Mouse (Mus musculus) activated CD4-positive, CD25-positive, alpha-beta regulatory T cell (primary cell): ENCODE results near the gene Slc22a20. TPM values are rescaled to one million over a fixed set of nuclear protein-coding genes. Genes with fewer than 3 reads are reported as not detected.

ENCODE experiments used
- polyA plus RNA-seq, 2 experiments: library from polyadenylated mRNA; unstranded; fragments of 100-300 nt; shearing (Covaris generic); gene quantifications; one replicate each; pipeline ENCODE4 v1.2.1; 2017

The Slc22a20 gene
- polyA plus RNA-seq, result under 1 TPM in 1 of 2 experiments, not detected in 1; 0.12 TPM

DNA sequence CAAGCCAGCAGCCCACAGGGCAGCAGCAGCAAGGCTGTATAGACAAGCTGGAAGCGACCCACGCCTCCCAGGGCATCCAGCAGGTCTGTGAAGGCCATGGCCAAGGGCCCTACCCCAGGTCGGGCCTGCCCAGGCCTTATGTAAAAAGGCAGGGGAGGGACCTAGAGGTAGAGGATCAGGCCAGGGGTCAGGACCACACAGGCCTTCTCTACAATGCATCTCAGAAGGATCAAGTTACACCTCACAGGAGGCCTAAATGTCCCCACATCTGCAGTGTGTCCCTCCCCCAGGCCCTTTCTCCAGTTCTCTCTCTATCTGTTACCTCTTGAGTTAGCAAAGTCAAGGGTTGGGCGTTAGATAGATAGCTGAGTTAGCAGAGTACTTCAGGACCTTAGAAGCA lies at the start of gene Slc22a20:
TSS of gene Slc22a20 (minus strand) at position 101 of the 400 bp plus-strand sequence.

DNA sequence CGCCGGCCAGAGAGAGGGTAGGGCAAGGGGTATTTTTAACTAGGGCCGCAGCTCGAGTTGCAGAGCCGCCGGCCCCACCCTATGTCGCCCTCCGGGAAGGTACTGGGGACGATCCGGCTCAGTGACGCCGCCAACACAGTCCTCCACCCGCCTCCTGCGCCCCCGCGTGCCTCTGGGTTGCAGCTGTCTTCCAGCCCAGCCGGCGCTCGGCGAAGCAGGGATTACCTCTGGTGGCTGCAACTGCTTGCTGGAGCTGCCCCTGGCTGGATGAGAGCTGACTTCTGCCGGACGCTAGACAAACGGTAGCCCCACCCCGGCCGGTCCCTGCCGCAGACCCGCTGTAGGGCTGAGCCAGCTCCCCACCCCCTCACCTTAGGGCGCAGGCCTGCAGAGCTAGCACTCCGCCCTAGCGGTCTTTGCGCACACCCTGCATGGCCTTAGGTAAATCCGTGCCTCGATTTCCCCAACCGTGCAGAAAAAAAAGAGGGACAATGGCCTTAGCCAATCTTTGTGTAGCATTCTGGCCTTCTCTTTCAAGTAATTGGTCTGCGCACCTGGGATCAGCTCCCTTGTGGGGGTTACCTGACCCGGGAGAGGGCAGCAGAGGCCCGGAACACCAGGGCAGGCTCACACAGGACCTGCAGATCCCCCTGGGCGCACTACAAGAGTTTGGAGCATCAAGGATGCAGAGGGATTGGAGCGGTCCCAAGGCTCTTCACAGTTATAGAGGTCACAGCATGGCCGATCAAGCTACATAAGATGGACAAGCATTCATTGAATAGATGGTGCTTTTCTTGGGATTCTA lies 29.8 kb upstream of the Slc22a20 start, which contains the start of gene Capn1:
TSS of gene Capn1 (minus strand) at position 387 of the 805 bp plus-strand sequence.

DNA sequence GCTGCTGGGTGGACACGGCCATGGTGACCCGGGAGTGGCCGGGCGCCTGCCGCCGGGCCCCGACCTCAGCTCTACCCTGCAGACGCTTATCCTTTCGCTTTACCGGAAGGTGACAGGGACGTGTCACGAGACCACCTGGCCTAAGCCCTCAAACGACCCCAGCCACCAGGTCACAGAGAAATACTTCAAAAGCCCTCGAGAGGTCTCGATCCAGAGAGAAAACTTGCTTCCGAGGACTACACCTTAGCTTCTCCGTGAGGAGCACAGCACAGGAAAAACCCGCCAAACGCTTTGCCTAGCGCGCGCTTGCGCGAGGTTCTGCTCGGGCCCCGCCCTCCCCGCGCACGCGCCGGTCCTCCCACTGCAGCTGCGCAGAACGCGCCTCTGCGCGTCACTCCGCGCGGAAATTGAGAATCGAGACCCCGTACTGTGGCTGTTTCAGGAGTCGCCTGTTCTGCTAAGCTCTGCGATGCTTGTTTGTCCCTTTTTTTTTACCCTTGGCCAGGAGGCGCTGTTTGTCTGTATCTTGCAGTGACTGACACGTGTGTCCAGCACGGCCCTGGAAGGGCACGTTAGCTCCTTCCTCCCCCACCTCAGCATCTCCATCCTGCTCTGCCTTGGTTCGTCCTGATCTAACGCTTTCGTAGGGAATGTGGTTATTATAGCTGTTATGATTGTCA lies 21.9 kb downstream of the Slc22a20 start, which contains the start of gene Pola2:
TSS of gene Pola2 (minus strand) at position 320 of the 680 bp plus-strand sequence.

DNA sequence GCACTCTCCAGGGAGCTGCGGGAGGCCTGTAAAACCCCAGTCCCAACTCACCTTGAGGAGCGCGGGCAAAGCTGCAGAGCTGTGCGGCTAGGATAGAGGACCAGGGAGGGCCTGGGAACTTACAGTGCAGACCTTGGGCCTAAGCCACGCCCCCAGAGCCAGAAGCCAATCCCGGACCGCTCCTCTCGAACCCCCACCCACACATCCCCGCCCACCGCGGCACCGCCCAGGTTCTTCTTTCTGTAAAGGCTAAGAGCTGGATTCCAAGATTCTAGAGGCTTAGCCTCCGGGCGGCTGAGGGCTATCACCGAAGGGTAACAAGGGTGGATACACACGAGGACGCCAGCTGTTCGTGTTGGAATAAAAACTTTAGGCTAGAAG lies 61.2 kb downstream of the Slc22a20 start, which contains the start of gene Cdc42ep2:
TSS of gene Cdc42ep2 (minus strand) at position 104 of the 381 bp plus-strand sequence.

Other genes with a start within 250 kb of the Slc22a20 start
- gene Ltbp3, start 245.2 kb downstream of the Slc22a20 start, polyA plus RNA-seq, result under 1 TPM; 0.74 to 0.98 TPM
- 10 to 100 TPM; 45.0 to 60.9 TPM for gene Scyl1, start 214.7 kb downstream of the Slc22a20 start, polyA plus RNA-seq
- gene Frmd8, start 110.9 kb downstream of the Slc22a20 start, polyA plus RNA-seq, result 100 to 1,000 TPM; 201 to 224 TPM
- 10 to 100 TPM; 46.6 to 48.9 TPM for gene Slc25a45, start 108.3 kb downstream of the Slc22a20 start, polyA plus RNA-seq
- 1 to 10 TPM in 1 of 2 experiments, under 1 TPM in 1; 0.20 to 1.5 TPM for gene Tigd3, start 92.0 kb downstream of the Slc22a20 start, polyA plus RNA-seq
- 100 to 1,000 TPM; 135 to 158 TPM for gene Dpf2, start 73.1 kb downstream of the Slc22a20 start, polyA plus RNA-seq
- under 1 TPM; 0.06 to 0.79 TPM for gene Cdc42ep2, start 61.3 kb downstream of the Slc22a20 start, polyA plus RNA-seq
- 10 to 100 TPM; 47.2 to 52.6 TPM for gene Pola2, start 21.9 kb downstream of the Slc22a20 start, polyA plus RNA-seq
- 10 to 100 TPM; 64.7 to 92.5 TPM for gene Capn1, start 29.8 kb upstream of the Slc22a20 start, polyA plus RNA-seq
- gene Syvn1, start 60.4 kb upstream of the Slc22a20 start, polyA plus RNA-seq, result 10 to 100 TPM; 32.0 to 43.8 TPM
- gene Mrpl49, start 71.6 kb upstream of the Slc22a20 start, polyA plus RNA-seq, result 10 to 100 TPM; 45.2 to 50.7 TPM
- gene Fau, start 71.7 kb upstream of the Slc22a20 start, polyA plus RNA-seq, result 1,000 to 10,000 TPM in 1 of 2 experiments, 100 to 1,000 TPM in 1; 813 to 1,285 TPM
- 10 to 100 TPM; 32.8 to 52.1 TPM for gene Znhit2, start 75.0 kb upstream of the Slc22a20 start, polyA plus RNA-seq
- 10 to 100 TPM; 11.1 to 11.2 TPM for gene Tm7sf2, start 82.2 kb upstream of the Slc22a20 start, polyA plus RNA-seq
- 10 to 100 TPM; 70.2 to 73.2 TPM for gene Vps51, start 91.1 kb upstream of the Slc22a20 start, polyA plus RNA-seq
- gene Tmem262, start 93.9 kb upstream of the Slc22a20 start, polyA plus RNA-seq, result under 1 TPM; 0.31 to 0.42 TPM
- 1 to 10 TPM in 1 of 2 experiments, under 1 TPM in 1; 0.45 to 1.5 TPM for gene Gm28374, start 96.1 kb upstream of the Slc22a20 start, polyA plus RNA-seq
- 10 to 100 TPM; 44.0 to 47.3 TPM for gene Zfpl1, start 98.8 kb upstream of the Slc22a20 start, polyA plus RNA-seq
- 10 to 100 TPM in 1 of 2 experiments, 1 to 10 TPM in 1; 9.4 to 10.0 TPM for gene Cdca5, start 98.8 kb upstream of the Slc22a20 start, polyA plus RNA-seq
- gene AC131692.1, start 108.3 kb upstream of the Slc22a20 start, polyA plus RNA-seq, result not detected
- gene Naaladl1, start 119.6 kb upstream of the Slc22a20 start, polyA plus RNA-seq, result under 1 TPM in 1 of 2 experiments, not detected in 1; 0.18 TPM
- gene Sac3d1, start 132.5 kb upstream of the Slc22a20 start, polyA plus RNA-seq, result 10 to 100 TPM; 13.8 to 33.6 TPM
- 10 to 100 TPM; 30.2 to 35.6 TPM for gene Snx15, start 142.2 kb upstream of the Slc22a20 start, polyA plus RNA-seq
- gene Batf2, start 154.8 kb upstream of the Slc22a20 start, polyA plus RNA-seq, result under 1 TPM in 1 of 2 experiments, not detected in 1; 0.75 TPM
- 10 to 100 TPM; 14.8 to 26.8 TPM for gene Arl2, start 155.4 kb upstream of the Slc22a20 start, polyA plus RNA-seq
- gene Majin, start 198.2 kb upstream of the Slc22a20 start, polyA plus RNA-seq, result not detected
- not detected for gene Gpha2, start 240.2 kb upstream of the Slc22a20 start, polyA plus RNA-seq
- gene Ppp2r5b, start 249.7 kb upstream of the Slc22a20 start, polyA plus RNA-seq, result 10 to 100 TPM; 11.2 to 16.8 TPM